Mouse (Mus musculus): ENCODE results near the gene Map3k12.

Map3k12 gene

DNA sequence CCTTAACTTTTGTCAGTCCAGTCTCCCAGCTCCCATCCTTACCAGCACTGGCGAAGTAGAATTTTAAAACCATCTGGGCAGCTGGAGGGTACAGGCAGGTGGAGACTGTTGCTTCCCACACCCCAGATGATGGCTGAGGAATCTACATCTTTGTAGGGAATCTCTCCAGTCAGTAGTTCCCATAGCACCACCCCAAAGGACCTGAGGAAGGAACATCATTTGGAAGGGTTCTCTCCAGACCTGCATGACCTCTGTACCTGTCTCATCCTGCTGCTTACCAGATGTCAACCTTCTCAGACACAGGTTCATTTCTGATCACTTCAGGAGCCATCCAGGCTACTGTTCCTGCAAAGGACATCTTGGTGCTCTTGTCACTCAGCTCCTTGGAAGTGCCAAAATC is 13.4 kb downstream of the Map3k12 start, which contains the start of gene Gm10337:
TSS of gene Gm10337 (plus strand) at position 276 of the 400 bp plus-strand sequence.
- no peak for DNase-seq (ENCODE audit: low read depth, low spot score)

DNA sequence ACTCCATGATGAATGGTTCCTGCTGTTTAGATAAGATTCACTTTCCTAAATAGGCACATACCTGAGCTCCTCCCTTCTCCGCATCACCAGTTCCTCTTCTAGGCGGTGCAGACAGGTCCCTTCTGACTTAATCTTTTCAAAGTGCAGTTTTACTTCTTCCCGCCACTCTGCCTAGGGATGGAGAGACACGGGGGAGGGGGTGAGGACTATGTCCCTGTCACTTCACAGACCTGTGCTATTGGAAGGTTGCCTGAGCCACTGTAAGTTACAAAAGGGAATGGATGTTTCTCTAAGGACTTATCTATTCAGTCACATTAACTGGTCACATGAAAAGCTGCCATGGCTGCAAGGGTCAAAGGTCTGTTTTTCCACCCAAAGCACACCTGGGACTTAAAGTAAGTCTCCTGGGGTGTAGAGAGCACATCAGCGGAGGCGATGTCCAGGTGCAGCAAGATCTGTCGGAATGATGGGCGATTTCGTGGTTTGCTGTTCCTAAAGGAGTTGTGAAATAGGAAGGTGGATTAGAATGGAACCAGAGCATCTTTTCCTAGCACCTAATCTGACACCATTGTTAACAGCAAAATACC is 14.5 kb downstream of the Map3k12 start:
- no peak for DNase-seq (ENCODE audit: low read depth, low spot score)

DNA sequence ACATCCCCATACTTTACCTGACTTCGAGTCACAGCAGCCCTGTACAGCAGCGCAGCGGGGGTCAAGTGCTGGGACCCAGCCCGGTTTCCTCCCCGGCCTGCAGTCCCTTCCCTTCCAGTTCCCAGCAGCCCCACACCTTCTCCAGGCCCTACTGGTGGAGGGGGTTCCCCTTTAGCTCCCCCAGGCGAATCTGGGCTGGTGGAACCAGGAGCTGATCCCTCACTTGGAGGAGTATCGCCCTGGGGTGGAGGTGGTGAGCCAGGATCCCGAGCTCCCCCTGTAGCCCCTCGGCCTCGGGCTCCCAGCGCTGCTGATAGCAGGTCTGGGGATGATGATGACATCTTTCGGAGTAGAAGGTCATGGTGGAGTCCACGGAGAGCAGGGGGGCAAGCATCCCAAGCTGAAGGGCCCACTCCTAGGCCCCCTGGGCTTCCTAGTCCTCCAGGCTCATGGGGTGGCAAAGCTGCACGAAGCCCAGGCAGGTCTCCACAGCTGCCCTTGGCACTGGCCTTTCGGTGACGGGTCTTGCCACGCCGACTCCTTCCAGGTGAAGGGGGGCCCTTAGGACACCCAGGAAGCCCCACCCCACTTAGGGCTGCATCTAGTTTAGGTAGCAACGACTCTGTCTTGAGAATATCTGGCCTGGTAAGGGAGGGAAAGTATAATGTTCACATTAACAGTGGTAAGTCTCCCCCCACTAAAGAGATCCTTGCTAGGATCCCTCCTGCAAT is 15.6 kb downstream of the Map3k12 start:
- no peak for DNase-seq (ENCODE audit: low read depth, low spot score)

DNA sequence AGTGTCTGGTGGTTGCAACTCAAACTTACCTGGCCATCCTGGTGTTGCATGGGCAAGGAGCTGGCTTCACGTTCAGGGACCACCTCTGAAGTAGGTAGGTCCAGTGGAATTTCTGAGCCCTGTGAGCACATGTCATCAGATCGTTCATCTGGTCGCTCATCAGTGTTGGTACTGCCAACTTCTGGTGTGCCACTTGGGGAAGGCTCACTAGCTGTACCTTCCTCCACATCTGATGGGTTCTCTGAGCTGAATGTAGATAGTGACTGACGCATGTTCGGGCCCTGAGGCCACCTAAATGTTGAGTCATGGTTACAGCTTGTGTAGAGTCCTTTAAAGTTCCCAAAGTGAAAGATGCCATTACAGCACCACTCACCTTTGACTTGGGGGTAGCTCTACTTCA is 16.4 kb downstream of the Map3k12 start:
- DNase-seq (ENCODE audit: low read depth, low spot score): no peak

DNA sequence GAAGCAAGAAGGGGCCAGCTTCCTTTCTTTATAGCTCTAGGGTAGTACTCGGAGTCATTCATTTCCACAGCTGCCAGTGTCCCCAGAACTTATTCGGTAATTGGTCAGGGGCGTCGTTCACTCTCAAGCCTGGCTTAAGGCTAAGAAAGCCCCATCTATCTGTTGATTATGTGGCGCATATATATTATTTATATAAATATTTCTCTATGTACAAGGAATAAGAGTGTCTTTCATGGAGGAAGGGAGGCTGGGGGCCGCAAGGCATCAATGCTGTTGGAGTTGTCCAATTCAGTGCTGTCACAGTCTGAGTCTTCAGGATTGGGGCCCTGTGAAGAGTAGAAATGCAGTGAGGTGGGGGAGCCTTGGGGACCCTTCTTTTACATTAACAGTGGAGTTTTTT is 17.0 kb downstream of the Map3k12 start:
- no peak for DNase-seq (ENCODE audit: low read depth, low spot score)

DNA sequence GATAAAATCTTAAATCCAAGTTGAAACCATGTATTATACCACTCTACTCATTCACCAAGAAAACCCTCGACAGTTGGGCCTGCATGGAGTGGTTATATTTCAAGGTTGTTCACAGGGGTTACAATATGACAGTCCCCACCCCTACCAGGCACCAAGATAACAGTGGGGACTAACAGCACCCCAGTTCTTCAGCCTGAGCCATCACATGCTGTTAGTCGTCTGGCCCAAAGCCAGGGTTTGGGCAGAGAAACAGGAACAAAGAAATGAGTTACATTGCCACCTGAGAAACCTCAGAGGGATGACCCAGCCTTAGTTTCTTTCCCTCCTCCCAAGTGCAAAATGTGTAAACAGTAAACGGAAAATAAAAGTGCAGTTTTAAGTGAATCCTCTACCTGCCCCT is 17.5 kb downstream of the Map3k12 start:
- DNase-seq (ENCODE audit: low read depth, low spot score): no peak

DNA sequence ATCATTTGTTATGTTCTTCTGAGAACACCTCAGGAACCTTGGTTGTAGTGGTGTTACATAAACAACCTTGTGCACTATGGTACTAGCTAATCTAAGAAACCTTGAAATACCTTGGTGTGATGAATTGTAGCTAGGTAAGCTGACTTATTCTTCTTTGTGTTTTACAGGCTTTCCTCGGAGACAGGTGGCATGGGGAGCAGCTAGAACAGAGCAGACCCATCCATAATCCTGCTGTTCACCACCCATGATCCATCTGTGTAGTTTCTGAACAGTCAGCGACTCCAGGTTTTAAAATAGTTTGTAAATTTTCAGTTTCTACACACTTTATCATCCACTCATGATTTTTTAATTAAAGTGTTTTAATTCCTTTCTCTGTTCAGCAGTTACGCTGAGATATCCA is 18.5 kb downstream of the Map3k12 start:
- DNase-seq (ENCODE audit: low read depth, low spot score): no peak

DNA sequence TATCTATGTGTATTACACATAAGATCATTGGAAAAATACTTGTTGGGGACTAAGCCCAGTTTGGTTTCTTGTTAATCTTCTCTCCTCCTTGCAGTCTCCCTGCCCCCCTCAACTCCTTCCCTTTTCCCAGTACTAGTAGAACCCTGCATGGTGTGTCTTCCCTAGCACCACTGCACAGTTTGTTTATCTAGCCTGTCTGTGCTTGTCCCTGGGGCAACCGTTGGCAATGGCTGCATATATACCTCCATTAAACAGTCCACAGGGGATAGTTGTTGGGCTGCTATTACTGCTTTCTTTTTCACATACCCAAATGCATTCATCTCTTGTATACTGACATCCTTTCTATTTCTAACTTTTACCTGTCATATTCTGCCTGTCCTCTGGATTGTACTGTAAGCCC is 29.2 kb downstream of the Map3k12 start:
- DNase-seq (ENCODE audit: low read depth, low spot score): no peak

DNA sequence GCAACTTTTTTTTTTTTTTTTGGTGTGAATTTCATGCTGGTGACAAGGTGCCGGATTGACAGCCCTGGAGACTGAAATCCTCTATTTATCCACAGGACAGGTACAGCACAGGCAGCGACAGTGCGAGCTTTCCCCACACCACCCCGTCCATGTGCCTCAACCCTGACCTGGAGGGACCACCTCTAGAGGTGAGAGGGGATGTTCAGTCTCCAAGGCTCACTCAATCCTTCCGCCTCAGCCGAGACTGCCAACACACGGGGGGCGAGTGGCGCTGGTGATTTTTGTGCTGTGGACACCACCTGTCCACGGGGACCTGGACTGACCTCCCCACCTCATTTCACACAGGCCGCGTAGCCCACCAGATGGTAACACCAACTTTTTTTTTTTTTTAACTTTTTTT is 31.0 kb downstream of the Map3k12 start:
- no peak for DNase-seq (ENCODE audit: low read depth, low spot score)

DNA sequence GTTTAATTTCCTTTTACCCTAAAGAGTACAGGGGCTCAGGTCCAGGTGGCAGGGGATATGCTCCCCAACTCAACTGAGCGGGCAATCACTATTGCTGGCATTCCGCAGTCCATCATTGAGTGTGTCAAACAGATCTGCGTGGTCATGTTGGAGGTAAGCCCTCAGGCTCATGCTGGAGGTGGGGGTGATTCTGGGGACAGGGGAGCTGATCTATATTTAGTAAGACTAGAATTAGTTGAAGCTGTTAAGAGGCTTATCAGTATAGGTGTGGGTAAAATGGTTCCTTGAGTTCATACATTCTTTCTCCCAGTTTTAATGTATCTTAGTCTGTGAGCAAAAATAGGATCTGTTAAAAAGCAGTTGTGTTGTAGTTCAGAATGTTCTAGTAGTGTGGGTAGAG is 33.7 kb downstream of the Map3k12 start:
- DNase-seq (ENCODE audit: low read depth, low spot score): no peak

DNA sequence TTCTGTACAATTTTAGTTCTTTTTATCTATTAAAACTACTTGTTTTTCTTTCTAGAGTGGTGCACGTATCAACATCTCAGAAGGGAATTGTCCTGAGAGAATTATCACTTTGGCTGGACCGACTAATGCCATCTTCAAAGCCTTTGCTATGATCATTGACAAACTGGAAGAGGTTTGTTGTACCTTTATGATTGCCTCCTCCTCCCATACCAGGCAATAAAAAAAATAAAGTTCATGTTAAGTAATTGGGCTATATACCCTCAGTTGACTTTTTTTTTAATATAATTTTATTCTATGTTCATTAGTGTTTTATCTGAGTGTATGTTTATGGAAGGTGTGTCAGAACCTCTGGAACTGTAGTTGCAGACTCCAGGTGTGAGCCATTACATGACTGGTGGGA is 42.3 kb downstream of the Map3k12 start:
- DNase-seq (ENCODE audit: low read depth, low spot score): no peak

DNA sequence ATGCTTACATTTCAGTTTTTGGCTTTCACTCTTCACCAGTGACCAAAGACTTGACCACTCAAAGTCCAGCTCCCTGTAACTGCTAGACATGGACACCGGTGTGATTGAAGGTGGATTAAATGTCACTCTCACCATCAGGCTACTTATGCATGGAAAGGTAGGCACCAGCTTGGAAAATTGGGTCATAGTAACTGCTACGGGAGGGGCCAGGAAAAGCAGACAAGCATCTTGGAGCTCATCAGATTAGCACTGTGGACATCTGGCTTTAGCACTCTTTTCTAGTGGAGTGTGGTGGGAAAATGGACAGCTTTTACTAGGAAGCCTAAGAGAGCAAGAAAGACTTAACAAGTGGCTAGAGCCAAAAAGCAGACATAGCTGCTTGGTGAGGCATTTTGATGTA is 43.6 kb downstream of the Map3k12 start:
- DNase-seq (ENCODE audit: low read depth, low spot score): no peak

DNA sequence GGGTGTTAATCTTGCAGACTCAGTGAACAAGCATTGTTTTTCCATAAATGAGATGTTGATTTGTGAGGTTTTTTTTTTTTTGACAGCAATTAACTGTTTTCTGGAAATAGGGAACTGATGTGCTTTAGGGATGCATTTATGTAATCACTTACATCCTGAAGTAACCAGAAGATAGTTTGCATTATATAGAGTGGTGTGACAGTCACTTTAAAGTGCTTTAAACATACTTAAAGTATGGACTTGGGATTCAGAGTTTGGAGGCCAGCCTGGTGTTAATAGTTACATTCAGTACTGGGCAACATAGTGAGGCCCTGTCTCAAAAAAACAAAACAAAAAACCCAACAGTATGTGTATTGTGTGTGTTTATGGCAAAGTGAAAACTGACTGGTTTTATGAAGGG is 45.1 kb downstream of the Map3k12 start:
- DNase-seq (ENCODE audit: low read depth, low spot score): no peak

DNA sequence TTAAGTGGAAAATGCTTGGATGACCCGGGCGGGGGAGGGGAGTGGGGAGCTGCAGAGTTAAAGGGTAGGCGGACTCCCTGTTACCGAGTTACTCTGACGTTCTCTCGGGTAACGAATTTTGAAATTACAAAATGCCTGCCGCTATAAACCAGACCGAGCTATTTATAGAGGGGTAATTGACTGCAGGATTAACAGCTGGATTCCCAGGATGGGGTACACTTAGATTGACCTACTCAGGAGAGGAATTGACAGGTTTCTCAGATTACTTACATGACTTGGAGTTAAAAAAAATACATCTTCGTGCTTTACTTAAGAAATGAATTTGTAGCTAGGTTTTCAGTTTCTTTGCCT is 45.6 kb downstream of the Map3k12 start:
- DNase-seq (ENCODE audit: low read depth, low spot score): no peak

DNA sequence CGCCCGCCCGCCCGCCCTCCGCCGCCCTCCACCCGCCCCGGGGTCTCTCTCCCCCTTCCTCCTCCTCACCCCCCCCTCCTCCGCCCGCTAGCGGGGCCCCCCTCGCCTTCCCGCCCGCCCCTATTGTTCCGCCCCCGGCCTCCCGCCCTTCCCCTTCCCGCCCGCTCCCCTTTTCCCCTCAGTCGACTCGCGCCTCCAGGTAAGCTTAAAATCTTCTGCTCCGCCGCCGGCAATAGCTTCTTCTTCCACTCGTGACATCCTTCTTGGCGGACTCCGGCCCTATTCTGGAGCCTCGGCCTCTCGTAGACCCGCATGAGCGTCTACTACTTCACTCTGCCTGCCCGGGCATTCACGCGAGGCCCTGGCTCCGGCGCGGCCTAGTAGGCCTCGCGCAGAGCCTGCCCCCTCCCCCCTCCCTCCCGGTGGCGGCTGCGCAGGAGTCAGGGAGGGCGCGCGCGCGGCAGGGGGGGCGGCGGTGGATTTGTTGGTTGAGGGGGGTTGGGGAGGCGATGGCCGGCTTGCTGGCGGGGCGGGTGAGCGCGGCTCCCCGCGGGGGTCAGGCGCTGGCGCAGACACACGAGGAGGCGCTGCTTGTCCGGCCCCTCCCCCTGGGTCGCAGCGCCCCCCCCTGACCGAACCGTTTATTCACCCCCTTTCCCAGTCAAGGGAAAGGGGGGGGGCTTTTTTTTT is 46.1 kb downstream of the Map3k12 start:
- peak; percentile 74 for DNase-seq (ENCODE audit: low read depth, low spot score)

DNA sequence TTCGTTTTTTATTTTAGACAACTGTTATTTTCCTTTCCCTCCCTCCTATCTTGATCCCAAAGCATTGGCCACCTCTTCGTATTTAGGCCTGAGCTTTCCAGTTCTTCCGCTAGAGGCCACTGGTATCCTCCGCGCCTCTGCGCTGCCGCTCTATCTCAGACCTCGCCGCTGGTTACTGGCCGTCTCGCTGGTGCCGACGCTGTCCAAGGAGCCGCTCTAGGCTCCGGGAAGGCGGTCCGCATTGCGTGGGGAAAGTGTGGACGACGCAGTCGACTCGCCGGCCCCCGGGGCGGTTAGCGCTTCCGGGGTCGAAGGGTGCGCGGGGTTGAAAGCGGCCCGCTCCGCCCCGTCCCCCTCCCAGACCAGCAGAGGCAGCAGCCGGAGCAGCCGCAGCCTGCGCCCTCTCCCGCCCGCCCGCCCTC is 46.7 kb downstream of the Map3k12 start, which contains the start of gene Pcbp2:
TSS of gene Pcbp2 (plus strand) at position 357 of the 422 bp plus-strand sequence.
- peak; percentile 99 for DNase-seq (ENCODE audit: low read depth, low spot score)

DNA sequence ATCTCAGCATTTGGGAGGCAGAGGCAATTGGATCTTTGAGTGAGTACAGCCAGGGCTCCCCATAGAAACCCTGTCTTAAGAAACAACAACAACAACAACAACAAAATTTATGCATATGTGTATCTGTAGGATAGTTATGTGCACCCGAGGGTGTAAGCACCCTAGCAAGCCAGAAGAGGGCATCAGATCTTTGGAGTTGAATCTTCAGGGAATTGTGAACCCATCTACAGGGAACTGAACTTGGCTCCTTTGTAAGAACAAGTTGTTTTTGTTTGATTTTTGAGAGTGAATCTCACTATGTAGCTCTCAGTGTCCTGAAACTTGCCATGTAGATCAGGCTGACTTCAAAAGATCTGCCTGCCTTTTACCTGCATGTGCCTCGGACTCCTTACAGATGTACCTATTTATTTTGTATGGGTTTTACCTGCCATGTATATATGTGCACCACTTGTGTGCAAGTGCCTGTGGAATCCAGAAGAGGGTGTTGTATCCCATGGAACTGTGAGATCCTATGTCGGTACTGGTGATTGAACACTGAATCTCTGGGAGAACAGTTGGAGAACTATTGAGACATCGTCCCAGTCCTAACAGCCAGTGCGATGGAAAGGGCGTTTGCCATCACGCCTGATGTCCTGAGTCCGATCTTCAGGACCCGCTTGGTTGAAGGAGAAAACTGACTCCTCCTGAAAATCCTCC is 48.0 kb downstream of the Map3k12 start:
- no peak for DNase-seq (ENCODE audit: low read depth, low spot score)

DNA sequence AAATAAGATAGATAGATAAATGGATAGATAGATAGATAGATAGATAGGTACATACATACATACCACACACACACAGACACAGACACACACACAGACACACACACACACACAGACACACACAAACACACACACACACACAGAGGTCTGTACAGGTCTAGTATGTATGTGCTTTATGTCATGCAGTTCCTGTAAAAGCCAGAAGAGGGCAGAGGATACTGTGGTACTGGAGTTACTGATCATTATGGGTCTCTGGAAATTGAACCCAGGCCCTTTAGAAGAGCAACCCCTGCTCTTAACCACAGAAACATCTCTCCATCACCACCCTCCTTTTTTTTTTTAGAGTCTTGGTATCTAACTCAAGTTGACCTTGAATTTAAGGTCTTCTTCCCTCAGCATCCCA is 53.2 kb downstream of the Map3k12 start:
- peak; percentile 70 for DNase-seq (ENCODE audit: low read depth, low spot score)

DNA sequence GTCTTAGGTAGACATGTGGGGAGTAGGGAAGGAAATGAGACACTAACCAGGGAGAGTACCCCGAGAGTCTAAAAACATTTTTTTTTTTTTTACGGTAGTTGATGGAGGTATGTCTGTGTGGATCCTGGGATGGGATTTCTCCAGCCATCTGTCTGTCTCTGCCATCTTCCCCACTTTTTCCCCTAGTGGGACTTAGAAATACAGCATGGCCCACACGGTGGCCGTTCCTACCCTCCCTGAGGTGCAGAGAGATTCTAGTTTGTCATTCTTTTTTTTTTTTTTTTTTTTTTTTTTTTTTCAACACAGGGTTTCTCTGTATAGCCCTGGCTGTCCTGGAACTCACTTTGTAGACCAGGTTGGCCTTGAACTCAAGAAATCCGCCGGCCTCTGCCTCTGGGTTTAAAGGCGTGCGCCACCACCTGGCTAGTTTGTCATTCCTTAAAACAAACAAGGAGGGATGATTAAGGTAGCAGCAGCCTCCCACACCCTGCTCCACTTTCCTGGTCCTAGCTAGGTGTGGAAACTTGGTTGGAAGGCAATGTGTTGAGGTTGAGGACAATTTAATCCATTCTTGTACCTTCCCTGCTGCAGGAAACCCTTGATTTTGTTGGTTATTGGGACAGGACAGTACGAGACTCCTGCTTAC is 55.3 kb downstream of the Map3k12 start:
- DNase-seq (ENCODE audit: low read depth, low spot score): peak; percentile 44

DNA sequence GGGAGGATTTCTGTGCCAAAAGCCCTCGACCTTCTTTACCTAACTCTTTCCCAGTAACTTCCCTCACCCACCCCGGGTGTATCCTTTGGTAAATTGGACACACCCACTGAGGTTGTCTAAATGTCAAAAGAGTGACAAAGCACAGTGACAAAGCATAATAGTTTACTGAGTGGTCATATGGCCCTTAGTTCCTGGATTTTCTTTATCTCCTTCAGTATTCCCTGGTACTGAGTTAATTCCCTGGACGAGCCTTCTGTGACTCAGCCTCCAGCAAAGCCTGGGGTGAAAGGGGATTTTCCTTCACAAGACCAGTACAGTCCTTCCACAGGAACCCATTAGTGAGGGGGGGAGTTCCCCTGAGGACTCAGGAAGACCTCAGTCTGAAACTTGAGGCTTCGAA is 55.9 kb downstream of the Map3k12 start:
- peak; percentile 91 for DNase-seq (ENCODE audit: low read depth, low spot score)

DNA sequence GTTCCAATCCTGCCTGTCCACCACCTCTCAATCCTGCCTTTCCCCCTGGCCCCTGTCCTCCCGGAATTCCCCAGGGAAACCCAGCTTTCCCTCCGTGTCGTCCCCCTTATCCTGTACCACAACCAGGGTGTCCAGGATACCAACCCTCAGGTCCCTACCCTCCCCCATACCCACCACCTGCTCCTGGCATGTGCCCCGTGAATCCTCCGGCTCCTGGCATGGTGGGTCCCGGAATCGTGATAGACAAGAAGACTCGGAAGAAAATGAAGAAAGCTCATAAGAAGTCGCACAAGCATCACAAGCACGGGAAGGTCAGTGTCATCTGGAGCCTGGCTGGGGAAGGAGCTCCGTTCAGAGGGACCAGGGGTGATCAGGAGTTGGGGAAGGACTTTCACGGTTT is 56.5 kb downstream of the Map3k12 start:
- DNase-seq (ENCODE audit: low read depth, low spot score): no peak

DNA sequence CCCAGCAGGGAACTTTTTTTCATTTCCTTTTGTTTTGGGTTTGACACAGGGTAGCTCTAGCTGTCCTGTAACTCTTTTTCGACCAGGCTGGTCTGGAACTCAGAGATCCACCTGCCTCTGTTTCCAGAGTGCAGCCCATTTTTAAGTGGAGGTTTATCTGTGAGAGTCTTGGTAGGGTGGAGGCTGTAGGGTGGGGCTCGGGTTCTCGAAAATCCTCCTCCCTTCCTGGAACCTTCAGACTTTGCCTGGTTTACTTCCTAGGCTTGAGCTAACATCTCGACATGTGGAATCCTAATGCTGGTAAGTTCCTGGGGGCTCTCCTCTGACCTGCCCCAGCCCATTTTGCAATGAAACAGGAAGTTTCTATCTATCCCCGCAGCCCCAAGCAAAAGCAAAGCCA is 57.0 kb downstream of the Map3k12 start:
- DNase-seq (ENCODE audit: low read depth, low spot score): no peak
